Comparison of ENCODE assay signal across 8 mouse cellular contexts in the genomic region with DNA sequence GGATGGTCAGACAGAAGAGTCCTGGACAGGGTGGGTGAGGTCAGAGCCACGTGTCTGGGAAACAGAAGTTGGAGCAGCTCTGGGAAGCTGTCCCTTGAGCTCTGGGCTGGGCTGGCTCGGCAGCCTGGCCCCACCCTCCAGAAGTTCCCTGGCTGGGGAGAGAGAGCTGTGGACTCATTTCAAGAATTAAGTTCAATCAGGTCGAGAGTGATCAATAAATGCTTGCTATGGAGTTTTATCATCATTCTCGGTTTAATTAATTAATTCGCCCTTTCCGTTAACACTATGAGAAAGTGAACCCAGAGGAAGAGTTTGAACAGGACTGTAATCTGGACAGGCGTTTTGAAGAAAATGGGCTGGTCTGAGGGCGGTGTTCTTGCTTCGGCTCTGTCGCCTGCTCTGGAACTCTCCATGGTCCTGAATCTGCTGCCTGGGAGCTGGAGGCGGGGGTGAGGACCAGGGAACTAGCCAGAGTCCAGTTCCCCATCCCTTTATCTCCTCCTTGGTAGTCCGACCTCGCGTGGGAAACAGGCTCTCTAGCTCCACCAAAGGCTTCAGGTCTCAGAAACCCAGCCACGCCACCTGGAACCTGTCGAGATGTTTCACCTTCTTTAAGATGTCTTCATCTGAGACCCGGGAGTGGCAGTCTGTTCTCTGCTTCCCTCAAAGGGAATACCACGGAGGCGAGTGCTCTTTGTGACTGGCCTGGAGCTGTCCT. TPM values are rescaled to one million over a fixed set of nuclear protein-coding genes. Genes with fewer than 3 reads are reported as not detected.
DNase-seq lines count a peak whose midpoint lies in the region; ATAC-seq and TF ChIP-seq lines count a peak whose summit lies in the region.

No protein-coding gene starts in this region.

- H3K4me3 ChIP-seq in heart, adult 2 months: no peak overlapping the region
- H3K4me3 ChIP-seq in heart, embryonic 12.5 days: no peak overlapping the region
- peak overlapping the region; percentile 61 for H3K4me3 ChIP-seq in midbrain, embryonic 16.5 days (ENCODE audit: low read depth, low read length)

- no peak for ATAC-seq in heart, embryonic 12.5 days (ENCODE audit: insufficient number of reproducible peaks, low FRiP score)
- no peak for ATAC-seq in midbrain, embryonic 16.5 days

- TF ChIP-seq EP300 in heart, adult 2 months (IDR thresholded peaks at IDR 0.05; ENCODE audit: insufficient read depth, low read depth, low read length): no peak

- intact Hi-C loops in heart, adult 2 months (cut with DNase I): no loop called here

- no peaks in the 10 kb centered on the region for H3K9me3 ChIP-seq in heart, embryonic 12.5 days (replicated peaks)
- no peaks in the 10 kb centered on the region for H3K9me3 ChIP-seq in midbrain, embryonic 16.5 days (replicated peaks; ENCODE audit: control insufficient read depth, low read length, poor library complexity, severe bottlenecking)

- no peak for TF ChIP-seq CTCF in heart, adult 2 months (IDR thresholded peaks at IDR 0.05)

- H3K9ac ChIP-seq in heart, adult 2 months (ENCODE audit: low read depth, low read length): no peak overlapping the region
- H3K9ac ChIP-seq in heart, embryonic 12.5 days: no peak overlapping the region
- peak overlapping the region; percentile 89 for H3K9ac ChIP-seq in midbrain, embryonic 16.5 days (ENCODE audit: low read depth, low read length)

- DNase-seq in heart, adult 2 months: peak; percentile 42 to 67
- DNase-seq in ES-CJ7 (ENCODE audit: low read depth, low spot score): peak; percentile 77
- peak; percentile 54 to 57 for DNase-seq in cerebellum, adult 18-20 months
- peak; percentile 81 for DNase-seq in gastrocnemius, postnatal 10 days
- DNase-seq in kidney, postnatal 25 days: peak; percentile 68 to 79
- DNase-seq in thymus, postnatal 25 days: peak; percentile 53

- no peaks in the 10 kb centered on the region for H3K36me3 ChIP-seq in heart, adult 2 months (ENCODE audit: control insufficient read depth, insufficient read depth, low read length)
- H3K36me3 ChIP-seq in heart, embryonic 12.5 days: no peaks in the 10 kb centered on the region
- no peaks in the 10 kb centered on the region for H3K36me3 ChIP-seq in midbrain, embryonic 16.5 days (ENCODE audit: control insufficient read depth, insufficient read depth, low read length)

- WGBS in heart, adult 2 months: 1% methylated on average over 19 of the region's 19 CpGs
- 2% methylated on average over 19 of the region's 19 CpGs for WGBS in heart, embryonic 12.5 days
- 2% methylated on average over 19 of the region's 19 CpGs for WGBS in midbrain, embryonic 16.5 days

- H3K27me3 ChIP-seq in heart, adult 2 months (ENCODE audit: control insufficient read depth, insufficient read depth, low read length): peaks cover 16% of the 10 kb centered on the region
- H3K27me3 ChIP-seq in heart, embryonic 12.5 days (replicated peaks): peaks cover 90% of the 10 kb centered on the region
- no peaks in the 10 kb centered on the region for H3K27me3 ChIP-seq in midbrain, embryonic 16.5 days (ENCODE audit: control insufficient read depth, insufficient read depth, low read depth, low read length)

- H3K4me2 ChIP-seq in heart, embryonic 12.5 days: no peak overlapping the region
- peak overlapping the region; percentile 88 for H3K4me2 ChIP-seq in midbrain, embryonic 16.5 days (ENCODE audit: low read length)

- no peak for TF ChIP-seq POLR2A in heart, adult 2 months (IDR thresholded peaks at IDR 0.05; ENCODE audit: insufficient read depth, low read depth, low read length)

- H3K79me2 ChIP-seq in heart, adult 2 months (replicated peaks; ENCODE audit: control insufficient read depth, insufficient read depth, low read length): no peaks in the 10 kb centered on the region

- H3K4me1 ChIP-seq in heart, adult 2 months (ENCODE audit: control insufficient read depth, insufficient read depth, low read length): no peaks in the 10 kb centered on the region; the same call in 1 of the 2 replicates
- H3K4me1 ChIP-seq in heart, embryonic 12.5 days (replicated peaks): peaks cover 20% of the 10 kb centered on the region
- peaks cover 26% of the 10 kb centered on the region for H3K4me1 ChIP-seq in midbrain, embryonic 16.5 days (ENCODE audit: control insufficient read depth, insufficient read depth, low read length)

- no peak overlapping the region for H3K27ac ChIP-seq in heart, adult 2 months
- H3K27ac ChIP-seq in heart, embryonic 12.5 days (ENCODE audit: poor library complexity, severe bottlenecking): no peak overlapping the region
- H3K27ac ChIP-seq in midbrain, embryonic 16.5 days (ENCODE audit: low read length): peak overlapping the region; percentile 93

RNA-seq across cellular contexts. Expression of a gene that starts 1.6 kb away (rescaled TPM):
- total RNA-seq in heart, adult 2 months (2021): under 1 TPM; 0.55 to 0.77 TPM
- 0.59 and 0.97 TPM in 2 replicates for polyA plus RNA-seq in heart, adult 2 months (2012; rRNA removed)
- polyA plus RNA-seq in heart, embryonic 12.5 days (2016; fragmentation: Nextera tagmentation; extraction: Ambion mirVana): 9.7 and 11.8 TPM in 2 replicates
- total RNA-seq in gastrocnemius, postnatal 10 days (2021): 1 to 10 TPM; 1.5 to 2.5 TPM
- polyA plus RNA-seq in midbrain, embryonic 16.5 days (2015; fragmentation: Nextera tagmentation; extraction: Ambion mirVana): 977 and 1,010 TPM in 2 replicates

Comparison
In these comparisons a context has a peak if more than half of its experiments do, and no peak if none do; other contexts are left out.
1. RNA of a gene that starts 1.6 kb away (polyA plus RNA-seq): 977 to 1,010 TPM in midbrain, embryonic 16.5 days; 9.7 to 11.8 TPM in heart, embryonic 12.5 days and 0.59 to 0.97 TPM in heart, adult 2 months; every median in the first group is over 10 times any median in the second.
2. Peak in every context shown above with its lines, with median percentiles within 50 percentile points of each other: DNase-seq.